Mouse (Mus musculus) heart, embryonic 12.5 days (tissue): Measurements from ENCODE around the gene Ccsap. TPM values are rescaled to one million over a fixed set of nuclear protein-coding genes. Genes with fewer than 3 reads are reported as not detected.

Source experiments
- ATAC-seq: fragments of 200-750 bp; cut with Nextera tagmentation; 2 replicates; pipeline ENCODE4 v1.8.0; 2017; ENCODE audit warnings: moderate TSS enrichment, moderate library complexity; ENCODE audit not compliant: insufficient number of reproducible peaks, low FRiP score
- H3K27ac ChIP-seq: fragments of 300-500 bp; sonication (generic); 2 replicates; pipeline ENCODE4 v1.5.1; 2016; ENCODE audit warnings: mild to moderate bottlenecking, moderate library complexity; ENCODE audit not compliant: poor library complexity, severe bottlenecking
- H3K27me3 ChIP-seq: fragments of 300-500 bp; sonication (generic); replicated peaks from 2 replicates; pipeline ENCODE4 v1.6.1; 2016; ENCODE audit warnings: mild to moderate bottlenecking, moderate library complexity
- H3K36me3 ChIP-seq: fragments of 300-500 bp; sonication (generic); 2 replicates; pipeline ENCODE4 v1.6.1; 2016; ENCODE audit warnings: mild to moderate bottlenecking, moderate library complexity
- H3K4me1 ChIP-seq: fragments of 300-500 bp; sonication (generic); replicated peaks from 2 replicates; pipeline ENCODE4 v1.6.1; 2016; ENCODE audit warnings: mild to moderate bottlenecking
- H3K4me2 ChIP-seq: fragments of 300-500 bp; sonication (generic); 2 replicates; pipeline ENCODE4 v1.6.1; 2016; ENCODE audit warnings: mild to moderate bottlenecking, moderate library complexity
- H3K4me3 ChIP-seq: fragments of 300-500 bp; sonication (generic); 2 replicates; pipeline ENCODE4 v1.5.1; 2016; ENCODE audit warnings: mild to moderate bottlenecking
- H3K9ac ChIP-seq: fragments of 300-500 bp; sonication (generic); 2 replicates; pipeline ENCODE4 v1.6.1; 2016; ENCODE audit warnings: mild to moderate bottlenecking, moderate library complexity
- H3K9me3 ChIP-seq: fragments of 300-500 bp; sonication (generic); replicated peaks from 2 replicates; pipeline ENCODE4 v1.6.1; 2016; ENCODE audit warnings: mild to moderate bottlenecking, moderate library complexity
- WGBS: fragments of 180-500 bp; shearing (Covaris S2); methylation state at CpG from one replicate; pipeline ENCODE4 v1.1.7; 2016; 5-methylcytosine and 5-hydroxymethylcytosine counted together
- polyA plus RNA-seq: library from polyadenylated mRNA; unstranded; fragments of >200 nt; fragmentation: Nextera tagmentation; extraction: Ambion mirVana; gene quantifications from 2 replicates; pipeline ENCODE4 v1.2.1, GENCODE M21; 2016

Gene Ccsap
- polyA plus RNA-seq, 1 experiment from 2014 or later = 4.1 TPM

DNA sequence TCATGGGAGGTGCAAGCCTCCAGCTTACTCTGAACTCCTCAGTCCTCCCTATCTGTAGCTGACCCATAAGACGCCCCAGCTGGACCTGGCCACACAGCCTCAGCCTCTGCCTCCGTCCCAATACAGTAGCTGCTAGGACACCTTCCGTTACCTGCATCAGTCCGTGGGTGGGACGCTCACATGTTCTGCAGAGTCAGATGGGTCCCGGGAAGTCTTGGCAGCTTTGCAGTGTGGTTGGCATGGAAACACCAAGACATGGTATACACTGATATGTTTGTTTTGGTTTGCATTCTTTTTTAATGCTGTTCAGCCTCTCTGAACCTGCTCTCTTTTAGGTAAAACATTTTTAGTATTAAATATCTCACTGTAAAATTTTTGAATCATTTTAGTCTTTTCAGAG lies 23.7 kb downstream of the Ccsap start:
- WGBS = 88% methylated on average over 6 of the region's 6 CpGs
- Histone ChIP-seq H3K27ac (no peak overlapping the region), H3K36me3 (peaks cover 56% of the 10 kb centered on the region), H3K9ac (no peak overlapping the region), H3K4me2 (no peak overlapping the region), H3K27me3 (no peaks in the 10 kb centered on the region), H3K9me3 (no peaks in the 10 kb centered on the region), H3K4me1 (no peaks in the 10 kb centered on the region), H3K4me3 (no peak overlapping the region)
- ATAC-seq = no peak

DNA sequence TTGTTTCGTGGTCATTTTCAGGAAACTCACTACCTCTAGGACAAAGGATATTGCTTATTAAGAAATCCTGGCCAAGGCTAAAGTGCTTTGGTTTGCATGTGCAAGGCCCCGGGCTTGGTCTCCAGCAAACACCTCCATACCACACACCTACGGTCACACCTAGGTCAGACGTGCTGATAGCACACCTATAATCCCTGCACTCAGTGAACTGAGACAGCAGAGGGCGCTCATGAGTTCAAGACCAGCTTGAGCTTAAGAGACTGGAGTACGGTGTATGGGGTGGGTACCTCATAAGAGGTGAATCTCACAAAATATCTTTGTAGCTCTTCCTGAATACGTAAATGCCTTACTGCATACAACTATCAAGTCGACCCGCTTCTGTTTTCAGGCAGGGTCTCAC lies 24.6 kb downstream of the Ccsap start:
- H3K9me3 ChIP-seq = no peaks in the 10 kb centered on the region
- no peak overlapping the region for H3K4me3 ChIP-seq
- no peak overlapping the region for H3K9ac ChIP-seq
- 54% methylated on average over 9 of the region's 9 CpGs for WGBS
- no peak for ATAC-seq
- H3K27ac ChIP-seq = no peak overlapping the region
- H3K36me3 ChIP-seq = peaks cover 65% of the 10 kb centered on the region
- no peaks in the 10 kb centered on the region for H3K27me3 ChIP-seq
- H3K4me2 ChIP-seq = no peak overlapping the region
- no peaks in the 10 kb centered on the region for H3K4me1 ChIP-seq

DNA sequence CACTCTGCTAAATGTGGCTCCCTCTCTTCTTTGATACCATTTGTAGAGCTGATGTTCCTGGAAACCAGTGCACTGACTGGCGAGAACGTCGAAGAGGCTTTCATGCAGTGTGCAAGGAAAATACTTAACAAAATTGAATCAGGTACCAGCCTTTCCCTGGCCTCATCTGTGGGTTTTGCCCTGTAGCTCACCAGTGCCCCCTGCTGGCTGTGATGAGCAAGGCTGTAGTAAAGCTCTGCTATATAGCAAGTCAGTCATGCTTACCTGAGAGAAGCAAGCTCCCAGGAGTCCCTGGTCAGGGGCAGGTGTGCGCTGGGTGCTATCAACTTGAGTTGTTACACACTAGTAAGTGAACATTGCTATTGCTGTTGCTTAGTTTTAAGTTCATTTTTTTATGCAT lies 27.3 kb downstream of the Ccsap start:
- Histone ChIP-seq H3K4me3 (no peak overlapping the region), H3K4me2 (no peak overlapping the region), H3K9ac (no peak overlapping the region), H3K9me3 (no peaks in the 10 kb centered on the region), H3K4me1 (no peaks in the 10 kb centered on the region), H3K27me3 (no peaks in the 10 kb centered on the region), H3K36me3 (peaks cover 91% of the 10 kb centered on the region), H3K27ac (no peak overlapping the region)
- WGBS = 97% methylated on average over 4 of the region's 4 CpGs
- ATAC-seq = no peak

DNA sequence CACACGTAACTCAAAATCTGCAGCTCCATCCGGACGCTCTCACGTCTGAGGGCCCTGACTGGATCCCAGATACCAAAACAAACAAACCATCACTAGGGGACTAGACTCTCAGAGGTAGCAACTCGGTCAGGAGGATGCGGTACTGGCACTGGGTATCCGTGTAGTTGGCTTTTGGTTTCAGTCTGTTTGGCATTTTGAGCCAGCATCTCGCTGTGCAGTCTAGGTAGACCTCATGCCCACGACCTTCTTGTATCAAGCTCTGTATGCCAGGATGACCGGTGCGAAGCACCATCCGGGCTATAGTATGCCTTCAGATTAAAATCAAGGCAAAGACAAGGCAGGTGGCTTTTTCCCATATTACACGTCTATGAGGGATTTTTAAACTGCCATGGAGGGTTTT lies 32.5 kb downstream of the Ccsap start:
- peaks cover 78% of the 10 kb centered on the region for H3K36me3 ChIP-seq
- ATAC-seq = no peak
- 88% methylated on average over 13 of the region's 13 CpGs for WGBS

DNA sequence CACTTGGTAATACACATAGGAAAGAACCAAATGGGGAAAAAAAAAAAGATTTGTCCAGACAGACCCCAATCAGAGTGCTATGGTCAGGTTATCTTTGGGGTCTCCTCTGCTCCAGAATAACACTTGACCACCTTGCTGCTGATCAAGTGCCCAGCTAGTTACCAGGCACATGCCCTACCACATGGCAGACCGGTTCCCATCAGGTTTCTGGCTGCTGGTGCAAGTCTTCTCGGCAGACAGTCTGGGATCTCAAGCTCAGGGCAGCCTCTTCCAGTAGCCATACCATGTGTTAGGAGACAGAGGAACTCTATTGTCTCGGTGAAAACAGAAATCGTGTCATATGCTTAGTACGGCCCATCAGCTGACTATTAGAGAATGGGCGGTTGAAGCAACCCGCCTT lies 33.3 kb downstream of the Ccsap start:
- H3K27ac ChIP-seq = no peak overlapping the region
- peaks cover 3% of the 10 kb centered on the region; the same call in 1 of the 2 replicates for H3K9me3 ChIP-seq
- 91% methylated on average over 7 of the region's 7 CpGs for WGBS
- no peak overlapping the region for H3K4me2 ChIP-seq
- no peak overlapping the region for H3K4me3 ChIP-seq
- H3K27me3 ChIP-seq = no peaks in the 10 kb centered on the region
- H3K36me3 ChIP-seq = peaks cover 72% of the 10 kb centered on the region
- no peaks in the 10 kb centered on the region for H3K4me1 ChIP-seq
- no peak overlapping the region for H3K9ac ChIP-seq
- no peak for ATAC-seq

More for the DNA sequence above, 32.5 kb downstream of the Ccsap start:
- H3K27ac ChIP-seq = no peak overlapping the region
- no peak overlapping the region for H3K4me2 ChIP-seq
- H3K9ac ChIP-seq = no peak overlapping the region
- H3K9me3 ChIP-seq = peaks cover 3% of the 10 kb centered on the region; the same call in 1 of the 2 replicates
- no peak overlapping the region for H3K4me3 ChIP-seq
- no peaks in the 10 kb centered on the region for H3K27me3 ChIP-seq
- H3K4me1 ChIP-seq = no peaks in the 10 kb centered on the region

DNA sequence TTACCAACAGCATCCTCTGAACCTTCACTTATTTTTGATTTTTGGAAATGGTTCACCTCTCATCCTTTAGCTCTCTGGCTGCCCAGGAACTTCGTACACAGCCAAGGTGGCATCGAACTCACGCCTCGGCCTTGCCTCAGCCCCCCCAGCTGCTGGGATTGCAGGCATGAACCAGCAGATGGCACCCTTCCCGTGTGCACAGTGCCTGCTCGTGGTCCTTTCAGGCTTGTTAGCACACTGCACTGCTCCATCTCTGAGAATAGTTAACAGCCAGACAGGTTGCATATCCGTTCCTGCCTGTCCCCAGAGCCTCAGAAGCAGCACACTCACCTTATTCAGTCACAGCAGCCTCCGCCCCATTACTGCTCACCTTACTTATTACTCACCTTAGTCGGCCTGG lies 34.0 kb downstream of the Ccsap start:
- Histone ChIP-seq H3K36me3 (peaks cover 65% of the 10 kb centered on the region), H3K4me3 (no peak overlapping the region), H3K27ac (no peak overlapping the region), H3K9ac (no peak overlapping the region), H3K4me1 (no peaks in the 10 kb centered on the region), H3K9me3 (peaks cover 3% of the 10 kb centered on the region; the same call in 1 of the 2 replicates), H3K4me2 (no peak overlapping the region), H3K27me3 (no peaks in the 10 kb centered on the region)
- 64% methylated on average over 9 of the region's 9 CpGs for WGBS
- no peak for ATAC-seq

DNA sequence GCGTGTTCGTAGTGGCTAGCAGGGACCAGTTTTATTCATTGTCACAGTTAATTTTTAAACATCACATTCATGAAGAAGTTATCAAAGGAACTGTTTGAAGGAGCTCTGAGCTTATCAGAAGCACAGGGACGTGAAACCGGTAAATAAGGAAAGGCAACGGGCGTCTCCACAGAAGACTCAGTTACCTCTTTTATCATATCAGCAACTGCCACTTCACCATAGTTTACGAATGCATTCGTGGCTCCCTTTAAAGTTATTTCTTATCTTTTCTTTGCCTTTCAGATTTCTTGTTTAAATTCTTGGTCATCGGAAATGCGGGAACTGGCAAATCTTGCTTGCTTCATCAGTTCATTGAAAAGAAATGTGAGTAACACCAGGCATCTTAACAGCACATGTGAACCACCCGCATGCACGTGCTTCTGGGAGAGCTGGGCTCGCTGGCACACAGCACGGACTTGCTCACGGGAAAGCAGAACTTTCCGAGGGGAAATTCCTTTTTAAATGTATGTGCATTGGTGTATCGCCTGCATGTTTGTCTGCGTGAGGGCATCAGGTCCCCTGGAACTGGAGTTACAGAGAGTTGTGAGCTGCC lies 36.4 kb downstream of the Ccsap start:
- H3K4me2 ChIP-seq = no peak overlapping the region
- H3K36me3 ChIP-seq = peaks cover 45% of the 10 kb centered on the region
- H3K4me1 ChIP-seq = no peaks in the 10 kb centered on the region
- 64% methylated on average over 18 of the region's 18 CpGs for WGBS
- ATAC-seq = no peak
- H3K27ac ChIP-seq = no peak overlapping the region
- H3K4me3 ChIP-seq = no peak overlapping the region
- peaks cover 3% of the 10 kb centered on the region; the same call in 1 of the 2 replicates for H3K9me3 ChIP-seq
- no peak overlapping the region for H3K9ac ChIP-seq
- H3K27me3 ChIP-seq = no peaks in the 10 kb centered on the region

DNA sequence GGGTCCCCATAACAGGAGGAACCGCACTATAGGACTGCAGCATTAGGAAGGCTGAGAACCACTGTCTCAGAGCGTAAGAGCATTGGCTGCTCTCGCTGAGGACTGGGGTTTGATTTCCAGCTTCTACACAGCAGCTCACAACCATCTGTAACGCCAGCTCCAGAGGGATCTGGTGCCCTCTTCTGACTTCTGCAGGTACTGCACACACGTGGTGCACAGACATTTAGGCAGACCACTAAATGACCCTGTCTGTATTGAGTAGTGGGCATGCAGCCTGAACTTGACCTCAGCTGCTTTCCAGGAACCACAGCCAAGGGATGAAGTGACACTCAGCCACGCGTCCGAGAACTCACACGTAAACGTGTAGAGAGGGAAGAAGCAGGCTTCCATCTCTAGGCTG lies 36.9 kb downstream of the Ccsap start:
- Histone ChIP-seq H3K4me3 (no peak overlapping the region), H3K36me3 (peaks cover 40% of the 10 kb centered on the region), H3K9me3 (peaks cover 3% of the 10 kb centered on the region; the same call in 1 of the 2 replicates), H3K4me2 (no peak overlapping the region), H3K27ac (no peak overlapping the region), H3K9ac (no peak overlapping the region), H3K4me1 (no peaks in the 10 kb centered on the region), H3K27me3 (no peaks in the 10 kb centered on the region)
- ATAC-seq = no peak
- WGBS = 90% methylated on average over 10 of the region's 10 CpGs

DNA sequence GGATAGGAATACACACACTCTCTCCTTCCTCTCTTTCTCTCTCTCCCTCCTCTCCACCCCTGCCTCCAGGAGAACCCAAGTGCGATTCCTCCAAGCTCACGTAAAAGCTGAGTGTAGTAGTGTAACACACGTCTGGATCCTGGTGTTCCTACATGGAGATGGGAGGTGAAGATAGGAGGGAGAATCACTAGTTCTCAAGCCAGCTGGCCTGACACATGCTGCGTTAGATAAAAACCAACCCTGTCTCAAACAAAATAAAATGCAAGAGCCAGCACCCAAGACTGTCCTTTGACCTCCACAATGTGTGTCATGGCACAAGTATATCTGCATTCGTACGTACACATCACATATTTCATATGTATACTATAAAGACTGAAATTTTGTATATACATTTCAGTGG lies 39.2 kb downstream of the Ccsap start:
- H3K9ac ChIP-seq = no peak overlapping the region

DNA sequence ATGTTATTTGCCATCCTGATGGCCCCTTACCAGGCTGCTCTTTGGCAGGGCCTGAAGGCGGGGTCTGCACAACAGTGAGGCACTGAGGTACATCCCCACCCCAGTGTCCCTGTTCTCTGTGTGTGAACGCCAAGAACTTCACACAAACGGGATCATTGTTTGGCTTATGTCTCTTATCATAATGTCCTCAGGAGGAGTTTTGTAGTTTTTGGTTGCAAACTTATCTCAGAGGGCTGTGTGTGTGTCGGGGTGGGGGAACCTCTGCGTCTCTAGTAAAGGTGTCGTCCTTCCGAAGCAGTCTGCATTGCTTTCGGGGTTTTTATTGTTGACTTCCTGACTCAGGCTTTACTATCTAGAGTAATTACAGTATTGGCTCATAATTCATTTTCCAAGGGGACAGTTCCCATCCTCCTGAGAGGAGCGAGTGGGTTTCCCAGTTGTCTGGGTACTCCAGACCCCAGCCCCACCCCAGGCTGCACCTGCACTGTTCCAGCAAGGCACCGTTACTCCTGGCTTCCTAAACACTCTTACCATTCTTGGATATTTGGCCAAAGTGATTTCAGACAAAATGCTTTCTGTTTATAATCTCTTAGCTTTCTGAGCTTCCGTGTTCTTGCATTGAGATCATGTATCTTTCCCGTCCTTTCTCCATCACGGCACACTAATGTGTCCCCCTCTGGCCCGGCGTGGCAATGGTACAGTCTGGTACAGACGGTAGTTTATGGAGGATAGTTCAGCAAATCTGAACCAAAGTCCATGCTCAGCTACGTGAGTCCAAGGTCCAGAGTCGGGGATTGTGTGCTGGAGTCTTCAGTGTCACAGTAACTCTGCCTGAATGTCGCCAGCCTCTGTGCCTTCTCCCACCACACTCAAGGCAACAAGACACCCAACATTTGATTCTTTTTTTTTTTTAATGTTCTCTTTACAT lies 40.1 kb downstream of the Ccsap start:
- H3K36me3 ChIP-seq = peaks cover 29% of the 10 kb centered on the region
- peaks cover 3% of the 10 kb centered on the region; the same call in 1 of the 2 replicates for H3K9me3 ChIP-seq
- H3K27ac ChIP-seq = no peak overlapping the region
- no peak overlapping the region for H3K4me3 ChIP-seq
- H3K4me2 ChIP-seq = no peak overlapping the region
- H3K9ac ChIP-seq = no peak overlapping the region
- no peaks in the 10 kb centered on the region for H3K27me3 ChIP-seq
- H3K4me1 ChIP-seq = peaks cover 21% of the 10 kb centered on the region
- WGBS = 82% methylated on average over 19 of the region's 19 CpGs
- no peak for ATAC-seq

More for the DNA sequence above, 39.2 kb downstream of the Ccsap start:
- Histone ChIP-seq H3K27ac (no peak overlapping the region), H3K27me3 (no peaks in the 10 kb centered on the region), H3K9me3 (peaks cover 3% of the 10 kb centered on the region; the same call in 1 of the 2 replicates), H3K36me3 (peaks cover 31% of the 10 kb centered on the region), H3K4me2 (no peak overlapping the region), H3K4me1 (peaks cover 15% of the 10 kb centered on the region), H3K4me3 (no peak overlapping the region)
- 86% methylated on average over 6 of the region's 6 CpGs for WGBS
- no peak for ATAC-seq

DNA sequence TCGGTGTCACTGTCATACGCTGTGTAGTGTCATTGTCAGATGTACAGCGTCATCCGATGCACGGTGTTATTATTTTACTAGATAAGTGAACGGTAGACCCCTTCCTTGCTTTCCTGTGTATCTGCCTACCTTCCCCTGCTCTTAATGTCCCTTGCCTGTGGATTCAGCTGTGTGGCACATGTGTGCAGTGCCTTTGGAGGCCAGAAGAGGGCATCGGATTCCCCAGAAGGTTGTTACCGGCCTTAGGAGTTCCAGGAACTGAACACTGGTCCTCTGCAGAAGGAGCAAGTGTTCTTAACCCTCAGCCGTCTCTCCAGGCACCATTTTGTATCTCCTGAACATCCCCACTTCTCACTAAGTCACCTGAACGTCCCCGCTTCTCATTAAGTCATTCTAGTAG lies 42.3 kb downstream of the Ccsap start:
- Histone ChIP-seq H3K27ac (no peak overlapping the region), H3K9ac (no peak overlapping the region), H3K4me1 (peaks cover 29% of the 10 kb centered on the region), H3K4me3 (no peak overlapping the region), H3K27me3 (no peaks in the 10 kb centered on the region), H3K9me3 (no peaks in the 10 kb centered on the region), H3K4me2 (no peak overlapping the region), H3K36me3 (peaks cover 11% of the 10 kb centered on the region)
- no peak for ATAC-seq
- WGBS = 83% methylated on average over 11 of the region's 11 CpGs
